Mouse (Mus musculus): ENCODE measurements around the gene Dlg4.

The Dlg4 gene

GRCm38 (mm10) chr11:70018131-70018990 lies 1.6 kb downstream of the Dlg4 start:
- in situ Hi-C loops (cut with MboI, MseI) = loop anchor here (10.0 kb wide), 1 partner anchor 604 kb away; the partner anchor contains the start of gene Kdm6b

GRCm38 (mm10) chr11:70019495-70020021 lies 2.8 kb downstream of the Dlg4 start:
- in situ Hi-C loops (cut with MboI, MseI) = loop anchor here (10.0 kb wide), 1 partner anchor 605 kb away; the partner anchor contains the start of gene Kdm6b

GRCm38 (mm10) chr11:70020022-70020631 lies 3.4 kb downstream of the Dlg4 start:
- in situ Hi-C loops (cut with MboI, MseI) = no loop called here

- in situ Hi-C loops (cut with MboI, MseI) = no loop called here
Observed at GRCm38 (mm10) chr11:70020731-70021263, 4.1 kb downstream of the Dlg4 start.

- in situ Hi-C loops (cut with MboI, MseI) = no loop called here
Observed at GRCm38 (mm10) chr11:70021264-70022132, 4.8 kb downstream of the Dlg4 start.

- in situ Hi-C loops (cut with MboI, MseI) = no loop called here
Observed at GRCm38 (mm10) chr11:70023481-70024150, 6.9 kb downstream of the Dlg4 start.

- in situ Hi-C loops (cut with MboI, MseI) = no loop called here
Observed at GRCm38 (mm10) chr11:70024151-70024514, 7.4 kb downstream of the Dlg4 start.

- in situ Hi-C loops (cut with MboI, MseI) = no loop called here
Observed at GRCm38 (mm10) chr11:70026689-70027088, 9.9 kb downstream of the Dlg4 start.

GRCm38 (mm10) chr11:70027397-70027796 lies 10.7 kb downstream of the Dlg4 start:
- in situ Hi-C loops (cut with MboI, MseI) = no loop called here

GRCm38 (mm10) chr11:70028401-70029129 lies 11.8 kb downstream of the Dlg4 start:
- in situ Hi-C loops (cut with MboI, MseI) = no loop called here

- in situ Hi-C loops (cut with MboI, MseI) = no loop called here
Observed at GRCm38 (mm10) chr11:70029130-70029801, 12.5 kb downstream of the Dlg4 start.

GRCm38 (mm10) chr11:70029829-70030550 lies 13.2 kb downstream of the Dlg4 start:
- in situ Hi-C loops (cut with MboI, MseI) = no loop called here

- in situ Hi-C loops (cut with MboI, MseI) = no loop called here
Observed at GRCm38 (mm10) chr11:70030651-70031320, 14.0 kb downstream of the Dlg4 start.

- in situ Hi-C loops (cut with MboI, MseI) = no loop called here
Observed at GRCm38 (mm10) chr11:70031321-70031670, 14.6 kb downstream of the Dlg4 start.

GRCm38 (mm10) chr11:70038174-70038573 lies 21.4 kb downstream of the Dlg4 start:
- in situ Hi-C loops (cut with MboI, MseI) = no loop called here

GRCm38 (mm10) chr11:70039631-70040030 lies 22.9 kb downstream of the Dlg4 start:
- in situ Hi-C loops (cut with MboI, MseI) = no loop called here

GRCm38 (mm10) chr11:70040184-70040583 lies 23.4 kb downstream of the Dlg4 start:
- in situ Hi-C loops (cut with MboI, MseI) = no loop called here

- in situ Hi-C loops (cut with MboI, MseI) = no loop called here
Observed at GRCm38 (mm10) chr11:70042309-70043085, 25.8 kb downstream of the Dlg4 start.

Data from T-helper 1 cell (primary cell).